Mouse (Mus musculus) liver, embryonic 13.5 days (tissue): ENCODE measurements around the gene Zfp692. TPM values are rescaled to one million over a fixed set of nuclear protein-coding genes. Genes with fewer than 3 reads are reported as not detected.

Experiments
- ATAC-seq: fragments of 200-750 bp; cut with Nextera tagmentation; 2 replicates; pipeline ENCODE4 v1.8.0; 2017; ENCODE audit warnings: low read depth, mild to moderate bottlenecking, moderate number of reproducible peaks, moderate library complexity
- DNase-seq: peaks from one replicate; pipeline ENCODE4 v3.0.0; 2022
- H3K27ac ChIP-seq: fragments of 300-500 bp; sonication (generic); 2 replicates; pipeline ENCODE4 v1.5.1; 2015; ENCODE audit warnings: moderate library complexity, mild to moderate bottlenecking, inconsistent platforms
- H3K27me3 ChIP-seq: fragments of 300-500 bp; sonication (generic); 2 replicates; pipeline ENCODE4 v1.6.1; 2015; ENCODE audit warnings: mild to moderate bottlenecking, inconsistent platforms
- H3K36me3 ChIP-seq: fragments of 300-500 bp; sonication (generic); 2 replicates; pipeline ENCODE4 v1.6.1; 2015; ENCODE audit warnings: mild to moderate bottlenecking, inconsistent platforms
- H3K4me1 ChIP-seq: fragments of 300-500 bp; sonication (generic); replicated peaks from 2 replicates; pipeline ENCODE4 v1.6.1; 2015; ENCODE audit warnings: inconsistent platforms
- H3K4me2 ChIP-seq: fragments of 300-500 bp; sonication (generic); 2 replicates; pipeline ENCODE4 v1.6.1; 2015; ENCODE audit warnings: inconsistent platforms, mild to moderate bottlenecking, moderate library complexity
- H3K4me3 ChIP-seq: fragments of 300-500 bp; sonication (generic); replicated peaks from 2 replicates; pipeline ENCODE4 v1.5.1; 2015; ENCODE audit warnings: mild to moderate bottlenecking, inconsistent platforms
- H3K9ac ChIP-seq: fragments of 300-500 bp; sonication (generic); 2 replicates; pipeline ENCODE4 v1.6.1; 2015; ENCODE audit warnings: mild to moderate bottlenecking, inconsistent platforms
- H3K9me3 ChIP-seq: fragments of 300-500 bp; sonication (generic); replicated peaks from 2 replicates; pipeline ENCODE4 v1.6.1; 2016; ENCODE audit warnings: inconsistent platforms
- WGBS: fragments of 180-500 bp; shearing (Covaris S2); methylation state at CpG from one replicate; pipeline ENCODE4 v1.1.7; 2015; ENCODE audit not compliant: insufficient replicate concordance; 5-methylcytosine and 5-hydroxymethylcytosine counted together
- polyA plus RNA-seq: library from polyadenylated mRNA; unstranded; fragments of >200 nt; fragmentation: Nextera tagmentation; extraction: Ambion mirVana; gene quantifications from 2 replicates; pipeline ENCODE4 v1.2.1, GENCODE M21; 2015

Gene Zfp692
- 12.2 and 12.6 TPM in 2 replicates for polyA plus RNA-seq

DNA sequence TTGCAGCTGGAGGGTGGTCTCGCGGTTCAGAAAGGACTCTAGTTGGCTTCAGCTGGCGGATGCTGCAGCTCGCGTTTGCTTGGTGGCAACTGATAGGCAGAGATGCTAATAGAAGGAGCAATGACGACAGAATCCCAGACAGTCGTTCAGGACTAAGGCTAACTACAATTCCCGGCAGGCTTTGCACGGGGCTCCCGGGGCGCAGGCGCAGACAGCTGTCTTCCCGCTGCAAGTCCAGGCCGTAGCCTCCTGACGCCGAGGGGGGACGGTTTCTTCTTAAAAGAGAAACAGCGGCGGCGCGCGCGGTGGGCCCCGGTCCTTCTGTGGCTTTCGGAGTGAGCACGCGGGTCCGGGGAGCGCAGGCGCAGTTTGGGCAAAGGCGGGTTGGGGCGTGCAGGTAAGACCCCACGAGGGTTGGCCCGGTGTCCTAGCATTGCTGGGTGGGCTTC is at the start of gene Zfp692:
Zfp692 (plus strand) TSS at position 210 of the 449 bp plus-strand sequence.
- peak within 1 kb of the TSS; percentile 99 for H3K4me2 ChIP-seq
- H3K27ac ChIP-seq, result peak within 1 kb of the TSS; percentile 86
- H3K36me3 ChIP-seq, result peaks cover 22% of the 10 kb centered on the region
- ATAC-seq (peak; percentile 61), DNase-seq (peak; percentile 92)
- H3K9me3 ChIP-seq, result no peaks in the 10 kb centered on the region
- H3K9ac ChIP-seq, result peak within 1 kb of the TSS; percentile 92
- under 1% methylated on average over 34 of the region's 34 CpGs for WGBS
- H3K4me1 ChIP-seq, result peaks cover 30% of the 10 kb centered on the region
- H3K27me3 ChIP-seq, result no peaks in the 10 kb centered on the region
- peak within 1 kb of the TSS; percentile 82 for H3K4me3 ChIP-seq

DNA sequence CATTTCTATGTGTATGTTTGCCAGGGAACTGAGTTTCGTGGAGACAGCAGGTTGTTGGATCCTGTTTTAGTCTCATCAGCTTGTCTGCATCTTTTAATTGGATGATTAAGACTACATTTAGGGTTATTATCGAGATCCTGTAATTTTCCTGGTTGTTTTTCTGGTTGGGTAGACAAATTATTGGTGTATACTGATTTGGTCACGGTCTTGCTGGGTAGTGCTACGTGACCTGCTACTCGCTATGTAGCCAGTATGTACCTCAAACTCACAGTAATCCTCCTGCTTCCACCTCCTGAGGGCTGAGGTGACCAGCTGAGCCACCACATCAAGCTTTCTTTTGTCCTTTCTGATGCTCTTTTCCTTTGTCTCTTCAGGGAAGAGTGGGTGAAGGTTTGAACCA is 49.1 kb upstream of the Zfp692 start:
- WGBS, result 63% methylated on average over 5 of the region's 5 CpGs
- H3K27me3 ChIP-seq, result no peaks in the 10 kb centered on the region; the same call in 1 of the 2 replicates
- DNase-seq, result no peak
- no peak for ATAC-seq
- H3K9me3 ChIP-seq, result no peaks in the 10 kb centered on the region
- H3K27ac ChIP-seq, result no peak overlapping the region
- H3K4me2 ChIP-seq, result no peak overlapping the region
- H3K36me3 ChIP-seq, result no peaks in the 10 kb centered on the region
- H3K4me1 ChIP-seq, result no peaks in the 10 kb centered on the region
- no peak overlapping the region for H3K4me3 ChIP-seq
- H3K9ac ChIP-seq, result no peak overlapping the region

DNA sequence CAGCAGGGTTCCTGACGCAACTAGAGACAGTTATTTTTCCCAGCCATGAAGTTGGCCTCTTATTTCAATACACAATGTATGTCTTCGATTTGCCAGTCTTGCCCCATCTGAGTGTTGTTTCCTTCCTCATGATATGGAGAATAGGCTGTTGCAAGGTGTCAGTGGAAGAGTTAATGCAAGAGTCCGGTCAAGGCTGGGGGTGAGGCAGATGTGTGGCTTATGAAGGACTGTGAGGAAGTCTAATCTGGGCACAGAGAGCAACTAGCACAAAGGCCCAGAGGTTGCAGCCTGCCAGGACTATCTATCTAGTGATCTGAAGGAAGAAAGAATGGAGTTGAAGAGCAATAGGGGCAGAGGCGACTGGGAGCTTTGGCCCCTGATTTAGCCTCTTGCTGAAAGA is 46.7 kb upstream of the Zfp692 start:
- ATAC-seq (no peak), DNase-seq (no peak)
- Histone ChIP-seq H3K27ac (no peak overlapping the region), H3K4me1 (no peaks in the 10 kb centered on the region), H3K4me3 (no peak overlapping the region), H3K9ac (no peak overlapping the region), H3K36me3 (no peaks in the 10 kb centered on the region), H3K9me3 (no peaks in the 10 kb centered on the region), H3K4me2 (no peak overlapping the region), H3K27me3 (no peaks in the 10 kb centered on the region; the same call in 1 of the 2 replicates)
- WGBS, result 51% methylated on average over 4 of the region's 4 CpGs

GRCm38 (mm10) chr11:58261826-58262225 is 45.0 kb upstream of the Zfp692 start:
- H3K36me3 ChIP-seq, result no peaks in the 10 kb centered on the region
- no peaks in the 10 kb centered on the region for H3K4me1 ChIP-seq
- no peak overlapping the region for H3K27ac ChIP-seq
- H3K27me3 ChIP-seq, result no peaks in the 10 kb centered on the region; the same call in 1 of the 2 replicates
- no peak overlapping the region for H3K4me2 ChIP-seq
- no peak for ATAC-seq
- DNase-seq, result no peak
- H3K9me3 ChIP-seq, result no peaks in the 10 kb centered on the region
- no peak overlapping the region for H3K4me3 ChIP-seq
- WGBS, result 61% methylated on average over 4 of the region's 4 CpGs
- H3K9ac ChIP-seq, result no peak overlapping the region

DNA sequence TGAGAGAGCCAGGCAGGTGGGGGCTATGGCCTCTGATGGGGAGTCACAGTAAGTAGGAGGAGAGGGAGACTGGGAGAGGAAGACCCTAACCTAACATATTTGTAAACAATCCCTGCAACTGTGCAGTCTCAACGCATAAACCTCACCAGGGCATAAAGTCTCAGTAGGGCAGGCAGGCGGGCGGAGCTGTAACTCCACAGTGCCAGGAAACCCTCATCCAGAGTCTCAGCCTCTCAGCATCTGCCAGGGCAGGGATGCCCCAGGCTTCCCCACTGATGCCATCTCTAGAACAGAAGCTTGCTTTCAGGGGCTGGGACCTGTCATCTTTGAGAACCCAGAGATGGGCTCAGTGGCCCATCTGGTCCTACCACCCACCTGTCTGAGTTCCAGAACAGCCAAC is 44.5 kb upstream of the Zfp692 start:
- no peak overlapping the region for H3K9ac ChIP-seq
- no peak overlapping the region for H3K4me2 ChIP-seq
- H3K36me3 ChIP-seq, result no peaks in the 10 kb centered on the region
- no peak for DNase-seq
- no peaks in the 10 kb centered on the region; the same call in 1 of the 2 replicates for H3K27me3 ChIP-seq
- H3K9me3 ChIP-seq, result no peaks in the 10 kb centered on the region
- no peak overlapping the region for H3K27ac ChIP-seq
- H3K4me3 ChIP-seq, result no peak overlapping the region
- no peak for ATAC-seq
- 70% methylated on average over 3 of the region's 3 CpGs for WGBS
- H3K4me1 ChIP-seq, result no peaks in the 10 kb centered on the region

GRCm38 (mm10) chr11:58263516-58263915 is 43.4 kb upstream of the Zfp692 start:
- ATAC-seq (no peak), DNase-seq (no peak)
- H3K4me2 ChIP-seq, result no peak overlapping the region
- no peaks in the 10 kb centered on the region; the same call in 1 of the 2 replicates for H3K27me3 ChIP-seq
- no peaks in the 10 kb centered on the region for H3K9me3 ChIP-seq
- H3K27ac ChIP-seq, result no peak overlapping the region
- no peaks in the 10 kb centered on the region for H3K36me3 ChIP-seq
- H3K9ac ChIP-seq, result no peak overlapping the region
- no peak overlapping the region for H3K4me3 ChIP-seq
- no peaks in the 10 kb centered on the region for H3K4me1 ChIP-seq
- WGBS, result 41% methylated on average over 2 of the region's 2 CpGs

DNA sequence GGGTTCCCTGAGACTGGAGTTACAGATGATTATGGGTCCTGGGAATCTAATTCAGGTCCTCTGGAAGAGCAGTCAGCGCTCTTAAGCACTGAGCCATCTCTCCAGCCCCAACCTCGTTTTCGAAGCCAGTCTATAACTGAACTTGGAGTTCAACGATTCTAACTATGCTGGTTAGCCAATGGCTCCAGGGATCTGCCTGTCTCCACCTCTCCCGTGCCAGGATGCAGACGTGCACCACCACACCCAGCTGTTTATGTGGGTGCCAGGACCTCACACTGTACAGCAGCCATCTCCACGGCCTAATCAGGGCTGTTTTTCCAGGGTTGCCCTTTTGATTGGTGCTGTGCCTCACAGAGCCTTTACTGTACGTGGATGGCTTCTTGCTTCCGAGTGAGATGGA is 42.3 kb upstream of the Zfp692 start:
- H3K27ac ChIP-seq, result no peak overlapping the region
- H3K27me3 ChIP-seq, result no peaks in the 10 kb centered on the region; the same call in 1 of the 2 replicates
- 61% methylated on average over 9 of the region's 9 CpGs for WGBS
- H3K4me1 ChIP-seq, result no peaks in the 10 kb centered on the region
- DNase-seq (no peak), ATAC-seq (no peak)
- no peaks in the 10 kb centered on the region for H3K9me3 ChIP-seq
- H3K4me2 ChIP-seq, result no peak overlapping the region
- H3K4me3 ChIP-seq, result no peak overlapping the region
- no peak overlapping the region for H3K9ac ChIP-seq
- H3K36me3 ChIP-seq, result no peaks in the 10 kb centered on the region

DNA sequence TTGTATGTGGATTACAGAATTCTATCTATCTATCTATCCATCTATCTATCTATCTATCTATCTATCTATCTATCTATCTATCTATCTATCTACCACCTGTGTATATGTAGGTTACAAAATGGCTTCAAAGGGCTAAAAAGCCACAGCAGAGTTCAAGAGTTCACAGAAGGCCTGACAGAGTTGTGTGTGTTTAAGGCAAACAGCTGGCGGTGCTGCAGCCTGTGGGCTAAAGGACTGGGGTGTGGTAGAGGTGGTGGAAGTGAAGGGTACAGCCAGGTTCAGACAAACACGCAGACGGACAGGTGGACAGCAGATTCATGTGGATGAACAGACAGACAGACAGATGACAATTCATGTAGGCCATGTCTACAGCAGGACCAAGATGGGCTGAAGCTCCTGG is 38.6 kb upstream of the Zfp692 start:
- no peaks in the 10 kb centered on the region for H3K36me3 ChIP-seq
- H3K4me2 ChIP-seq, result no peak overlapping the region
- ATAC-seq (peak; percentile 48; the same call in 1 of the 2 replicates), DNase-seq (no peak)
- WGBS, result 61% methylated on average over 3 of the region's 3 CpGs
- no peak overlapping the region for H3K9ac ChIP-seq
- no peak overlapping the region for H3K4me3 ChIP-seq
- H3K27me3 ChIP-seq, result no peaks in the 10 kb centered on the region
- H3K9me3 ChIP-seq, result no peaks in the 10 kb centered on the region
- H3K4me1 ChIP-seq, result no peaks in the 10 kb centered on the region
- no peak overlapping the region for H3K27ac ChIP-seq

DNA sequence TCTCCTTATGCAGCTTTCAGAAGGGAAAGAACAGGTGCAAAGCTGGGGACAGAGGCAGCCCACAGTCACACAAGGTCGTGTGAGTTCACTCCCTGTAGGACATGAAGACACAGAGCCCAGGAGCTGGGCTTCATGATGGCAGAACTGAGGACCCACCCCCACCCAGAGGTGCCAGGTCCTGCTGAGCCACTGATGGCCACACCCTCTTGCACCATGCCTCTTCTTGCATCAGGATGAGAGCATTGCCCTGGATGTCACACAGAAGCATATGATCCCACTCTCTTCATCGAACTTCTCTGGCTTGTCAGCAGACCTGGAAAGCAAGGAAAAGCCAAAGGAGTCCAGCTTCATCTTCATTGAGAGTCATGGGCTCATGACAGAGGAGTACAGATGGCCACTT is 32.3 kb upstream of the Zfp692 start, which contains the start of gene 4930438A08Rik:
4930438A08Rik (plus strand) TSS at position 228 of the 400 bp plus-strand sequence.
- 0 out of 2 replicates have a peak, but pooled peaks cover 1% of the 10 kb centered on the region for H3K27me3 ChIP-seq
- H3K9me3 ChIP-seq, result no peaks in the 10 kb centered on the region
- H3K9ac ChIP-seq, result no peak within 1 kb of the TSS
- DNase-seq (no peak), ATAC-seq (no peak)
- H3K4me1 ChIP-seq, result no peaks in the 10 kb centered on the region
- no peak within 1 kb of the TSS for H3K27ac ChIP-seq
- H3K4me2 ChIP-seq, result no peak within 1 kb of the TSS
- no peaks in the 10 kb centered on the region for H3K36me3 ChIP-seq
- H3K4me3 ChIP-seq, result no peak within 1 kb of the TSS
- WGBS, result 24% methylated on average over 2 of the region's 2 CpGs

DNA sequence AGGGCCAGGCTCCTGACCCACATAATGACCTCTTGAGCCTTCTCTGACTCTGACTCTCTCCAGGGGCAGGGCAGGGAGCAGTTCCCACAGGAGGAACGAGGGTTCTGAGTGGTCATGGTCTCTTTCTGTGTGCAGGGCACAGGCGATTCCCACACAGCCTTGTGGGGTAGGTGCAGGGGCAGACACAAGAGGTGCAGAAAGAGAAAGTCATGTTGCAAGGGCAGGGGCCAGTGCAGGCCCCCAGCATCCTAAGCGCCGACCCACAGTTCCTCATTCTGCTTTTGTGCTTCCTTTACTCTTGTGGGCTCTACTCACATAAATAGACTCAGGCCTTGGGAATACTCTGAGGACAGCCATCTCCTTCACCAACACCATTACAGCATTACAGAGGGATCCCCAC is 31.1 kb upstream of the Zfp692 start:
- DNase-seq (no peak), ATAC-seq (no peak)
- Histone ChIP-seq H3K4me1 (no peaks in the 10 kb centered on the region), H3K4me3 (no peak overlapping the region), H3K36me3 (no peaks in the 10 kb centered on the region), H3K4me2 (no peak overlapping the region), H3K9ac (no peak overlapping the region), H3K9me3 (no peaks in the 10 kb centered on the region), H3K27ac (no peak overlapping the region), H3K27me3 (peaks cover 5% of the 10 kb centered on the region; the same call in 1 of the 2 replicates)
- WGBS, result 27% methylated on average over 4 of the region's 4 CpGs

- Histone ChIP-seq H3K9me3 (no peaks in the 10 kb centered on the region), H3K9ac (no peak overlapping the region), H3K4me3 (no peak overlapping the region), H3K36me3 (no peaks in the 10 kb centered on the region), H3K4me2 (no peak overlapping the region), H3K4me1 (no peaks in the 10 kb centered on the region), H3K27me3 (peaks cover 19% of the 10 kb centered on the region; the same call in 1 of the 2 replicates), H3K27ac (no peak overlapping the region)
- WGBS, result 62% methylated on average over 13 of the region's 13 CpGs
- ATAC-seq (no peak), DNase-seq (no peak)
Measured at GRCm38 (mm10) chr11:58281970-58282496, 24.8 kb upstream of the Zfp692 start.

DNA sequence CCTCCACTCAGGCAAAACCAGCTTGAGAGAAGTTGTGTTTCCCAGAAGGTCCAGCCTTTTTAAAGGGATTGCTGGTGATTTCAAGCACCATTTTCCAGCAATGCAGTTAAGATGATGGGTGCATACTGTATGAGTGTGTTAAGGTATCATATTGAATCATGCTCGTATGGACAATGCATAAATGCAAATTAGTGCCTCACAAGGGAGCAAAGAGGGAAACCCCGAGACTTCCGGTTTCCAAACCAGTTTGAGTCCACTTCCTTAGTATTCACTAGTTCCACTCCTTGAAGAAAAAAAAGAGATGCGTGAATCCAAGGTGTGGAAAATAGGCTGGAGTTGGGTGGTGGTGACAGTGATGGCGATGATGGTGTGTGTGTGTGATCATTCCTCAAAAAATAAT is 24.4 kb upstream of the Zfp692 start:
- no peak overlapping the region for H3K9ac ChIP-seq
- H3K4me1 ChIP-seq, result no peaks in the 10 kb centered on the region
- H3K27me3 ChIP-seq, result peaks cover 19% of the 10 kb centered on the region; the same call in 1 of the 2 replicates
- DNase-seq (no peak), ATAC-seq (no peak)
- no peak overlapping the region for H3K4me3 ChIP-seq
- H3K27ac ChIP-seq, result no peak overlapping the region
- H3K36me3 ChIP-seq, result no peaks in the 10 kb centered on the region
- no peak overlapping the region for H3K4me2 ChIP-seq
- 57% methylated on average over 5 of the region's 5 CpGs for WGBS
- H3K9me3 ChIP-seq, result no peaks in the 10 kb centered on the region
